Mouse (Mus musculus): ENCODE measurements around the gene Foxp1. TPM values are rescaled to one million over a fixed set of nuclear protein-coding genes. Genes with fewer than 3 reads are reported as not detected.

Foxp1 gene
- polyA plus RNA-seq, 1 experiment from 2014 or later: 39.3 TPM

DNA sequence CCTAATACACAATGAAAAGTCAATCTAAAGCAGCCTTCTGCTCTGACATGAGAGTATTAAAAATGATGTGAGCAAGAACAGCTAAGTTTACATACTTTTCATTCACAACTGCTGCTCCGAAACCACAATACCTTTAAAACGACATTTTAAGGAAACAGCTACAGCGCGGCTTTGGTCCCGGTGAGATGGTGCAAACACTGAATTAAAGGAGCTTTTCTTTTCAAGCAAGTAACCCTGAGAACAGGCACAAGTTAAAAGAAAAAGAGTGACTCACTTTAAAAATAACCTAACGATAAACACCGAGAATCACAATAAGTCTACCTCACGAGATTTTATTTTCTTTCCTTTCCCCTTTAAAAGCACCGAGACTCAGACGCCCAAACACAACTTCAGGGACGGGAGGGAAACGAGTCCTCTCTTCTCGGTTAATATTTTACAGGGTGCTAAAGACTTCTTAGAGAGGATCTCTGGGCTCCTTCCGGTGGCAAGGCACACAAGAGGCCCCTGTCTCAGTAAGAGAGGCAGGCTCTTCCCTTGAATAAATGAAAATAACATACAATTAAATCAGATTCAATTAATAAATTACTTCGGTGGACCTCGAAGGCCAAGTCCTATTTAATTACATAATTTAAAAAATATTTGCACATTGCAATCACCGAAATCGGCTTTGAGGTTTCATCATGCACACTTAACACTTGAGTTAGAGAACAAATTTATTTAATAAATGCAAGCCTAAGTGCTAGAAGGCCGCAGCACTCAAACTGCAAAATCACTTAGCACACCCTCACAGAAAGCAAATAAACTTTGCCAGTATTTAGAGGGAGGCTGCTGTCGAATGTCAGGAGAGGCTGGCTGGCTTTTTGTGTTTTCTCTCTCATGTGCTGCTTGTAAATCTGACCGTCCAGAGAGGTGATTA, 246.9 kb downstream of the Foxp1 start:
- POLR2A ChIA-PET: interaction anchor here (0.6 kb wide), 1 partner anchor 60 kb away, joined by 3 read pairs; no protein-coding TSS in a partner anchor
- CTCF ChIA-PET: interaction anchor here (1.4 kb wide), 1 partner anchor 48 kb away, joined by 3 read pairs; no protein-coding TSS in a partner anchor
- in situ Hi-C loops (cut with MboI; ENCODE audit: low pct_unique_long_range_greater_than_20kb): no loop called here
- peak; percentile 93 for ATAC-seq
- no peak for TF ChIP-seq CTCF (IDR thresholded peaks at IDR 0.05)
- H3K27me3 ChIP-seq: no peaks in the 10 kb centered on the region
- peak; percentile 27 for DNase-seq (ENCODE audit: low read depth, low spot score)

DNA sequence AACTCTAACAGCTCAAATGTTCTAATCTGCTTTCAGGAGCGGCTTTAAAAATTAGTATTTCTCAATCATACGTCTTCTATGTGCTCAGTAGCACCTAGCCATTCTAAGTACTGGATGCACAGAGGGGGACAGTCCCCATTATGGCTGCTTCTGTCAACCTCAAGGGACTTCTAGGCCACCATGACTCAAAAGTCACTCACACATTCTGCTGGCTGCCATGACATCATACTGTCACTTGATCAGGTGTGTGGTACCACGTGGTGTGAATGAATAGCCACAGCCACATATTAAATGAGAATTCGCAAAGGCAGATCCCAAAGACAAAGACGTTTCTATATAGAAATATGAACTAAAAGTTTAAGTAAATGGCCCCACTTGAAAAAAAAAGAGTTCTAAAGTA, 247.9 kb downstream of the Foxp1 start:
- in situ Hi-C loops (cut with MboI; ENCODE audit: low pct_unique_long_range_greater_than_20kb): no loop called here
- POLR2A ChIA-PET: no interaction called here
- no peak for ATAC-seq

DNA sequence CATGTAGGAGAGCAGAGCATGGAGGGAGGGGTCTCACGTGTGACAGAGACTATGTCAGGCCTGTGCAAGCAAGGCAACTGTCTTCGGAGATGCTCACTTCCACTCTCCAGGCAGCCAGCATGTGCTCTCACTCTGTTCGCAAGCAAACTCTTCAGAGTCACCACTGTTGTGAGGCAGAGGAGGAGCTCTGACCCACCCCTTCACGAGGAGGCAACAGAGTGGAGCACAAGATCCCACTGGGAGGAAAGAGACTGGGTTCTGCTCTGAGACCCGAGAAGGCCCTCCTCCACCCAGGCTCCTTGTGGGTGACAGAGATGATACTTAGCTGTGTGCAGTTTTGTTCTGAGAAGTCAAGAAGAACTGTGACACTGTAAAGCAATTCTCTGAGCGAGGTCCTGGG, 248.3 kb downstream of the Foxp1 start:
- CTCF ChIA-PET: interaction anchor here (1.4 kb wide), 1 partner anchor 46 kb away, joined by 3 read pairs; no protein-coding TSS in a partner anchor
- POLR2A ChIA-PET: no interaction called here
- no peaks in the 10 kb centered on the region for H3K27me3 ChIP-seq
- no peak for TF ChIP-seq CTCF (IDR thresholded peaks at IDR 0.05)
- DNase-seq (ENCODE audit: low read depth, low spot score): no peak
- no peak for ATAC-seq
- in situ Hi-C loops (cut with MboI; ENCODE audit: low pct_unique_long_range_greater_than_20kb): no loop called here

More for the DNA sequence above, 247.9 kb downstream of the Foxp1 start:
- no peaks in the 10 kb centered on the region for H3K27me3 ChIP-seq
- no peak for DNase-seq (ENCODE audit: low read depth, low spot score)
- CTCF ChIA-PET: interaction anchor here (1.4 kb wide), 1 partner anchor 47 kb away, joined by 3 read pairs; no protein-coding TSS in a partner anchor
- no peak for TF ChIP-seq CTCF (IDR thresholded peaks at IDR 0.05)

DNA sequence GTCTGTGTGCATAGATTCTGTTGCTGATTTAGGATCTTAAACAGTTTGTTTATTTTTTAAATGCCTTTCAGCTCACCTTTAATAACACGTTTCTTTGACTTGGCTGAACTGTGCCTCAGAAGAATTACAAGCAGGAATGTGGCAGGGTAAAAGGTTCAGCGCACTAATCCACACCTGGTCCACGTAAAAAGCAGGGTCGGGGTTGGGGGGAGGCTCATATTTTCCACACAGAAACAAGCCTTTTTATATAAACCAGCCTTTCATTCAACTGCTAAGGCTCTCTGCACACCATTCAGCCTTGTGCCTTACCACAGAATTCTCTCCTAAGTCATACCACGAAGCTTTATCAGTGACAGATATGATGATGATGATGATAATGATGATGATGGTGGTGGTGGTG, 249.3 kb downstream of the Foxp1 start:
- H3K27me3 ChIP-seq: no peaks in the 10 kb centered on the region
- DNase-seq (ENCODE audit: low read depth, low spot score) (no peak), ATAC-seq (no peak)
- POLR2A ChIA-PET: interaction anchor here (1.0 kb wide), 1 partner anchor 214 kb away, joined by 3 read pairs; no protein-coding TSS in a partner anchor
- in situ Hi-C loops (cut with MboI; ENCODE audit: low pct_unique_long_range_greater_than_20kb): no loop called here
- TF ChIP-seq CTCF (IDR thresholded peaks at IDR 0.05): no peak
- CTCF ChIA-PET: no interaction called here

DNA sequence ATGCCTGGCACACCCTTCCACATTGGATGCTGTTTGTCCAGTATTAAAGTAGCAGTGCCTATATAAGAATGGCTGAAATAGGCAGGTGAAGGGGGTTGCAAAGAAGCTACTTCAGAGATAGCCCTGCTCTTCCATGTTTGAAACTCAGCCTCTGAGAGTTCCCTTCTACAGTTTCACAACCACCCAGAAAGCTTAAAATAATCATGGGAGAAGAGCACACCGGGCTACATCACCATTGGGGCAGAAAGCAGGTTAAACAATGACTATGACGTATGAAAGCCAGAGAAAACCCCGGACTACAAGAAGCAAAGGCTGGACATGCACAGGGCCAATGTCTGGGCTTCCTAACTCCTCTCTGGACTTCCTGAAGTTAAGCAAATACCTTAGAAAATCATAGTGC, 250.3 kb downstream of the Foxp1 start:
- POLR2A ChIA-PET: no interaction called here
- H3K27me3 ChIP-seq: no peaks in the 10 kb centered on the region
- no peak for TF ChIP-seq CTCF (IDR thresholded peaks at IDR 0.05)
- in situ Hi-C loops (cut with MboI; ENCODE audit: low pct_unique_long_range_greater_than_20kb): no loop called here
- DNase-seq (ENCODE audit: low read depth, low spot score) (no peak), ATAC-seq (no peak)
- CTCF ChIA-PET: no interaction called here

DNA sequence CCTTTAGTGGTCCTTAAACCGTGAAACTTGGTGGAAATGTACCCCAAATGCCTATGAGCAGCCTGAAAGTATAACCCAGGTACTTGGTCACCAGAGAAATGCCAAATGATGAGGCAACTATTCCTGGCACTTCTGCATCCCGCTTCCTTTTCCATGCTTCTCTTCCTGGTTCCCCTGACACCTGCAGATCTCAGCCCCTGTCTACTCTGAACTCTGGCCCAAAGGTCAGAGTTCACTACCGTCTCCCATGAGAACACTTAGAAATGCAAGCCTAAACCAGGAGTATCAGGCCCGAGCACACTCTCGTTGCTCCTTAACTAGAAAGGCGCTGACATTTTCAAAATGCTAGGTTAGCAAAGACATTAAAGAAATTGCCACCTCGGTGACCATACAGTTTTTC, 250.8 kb downstream of the Foxp1 start:
- no peak for TF ChIP-seq CTCF (IDR thresholded peaks at IDR 0.05)
- POLR2A ChIA-PET: no interaction called here
- ATAC-seq (no peak), DNase-seq (ENCODE audit: low read depth, low spot score) (no peak)
- CTCF ChIA-PET: no interaction called here
- no peaks in the 10 kb centered on the region for H3K27me3 ChIP-seq
- in situ Hi-C loops (cut with MboI; ENCODE audit: low pct_unique_long_range_greater_than_20kb): no loop called here

DNA sequence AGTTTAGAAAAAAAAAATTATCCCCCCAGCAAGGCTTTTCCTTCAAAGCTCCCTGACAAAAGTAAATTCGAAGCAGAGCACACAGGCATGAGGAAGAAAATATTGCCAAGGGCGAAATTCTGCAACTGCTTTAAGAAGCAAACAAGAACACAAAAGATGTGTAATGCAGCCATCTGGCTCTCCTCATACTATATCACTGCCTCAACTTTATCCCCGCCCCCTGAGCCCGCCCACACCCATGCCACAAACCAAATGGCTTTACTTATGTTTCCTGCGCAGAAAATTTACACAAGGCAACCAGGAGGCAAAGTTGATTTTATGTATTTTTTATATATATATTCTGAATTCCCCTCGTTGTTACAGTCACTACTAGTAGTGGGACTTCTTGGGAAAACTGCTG, 252.6 kb downstream of the Foxp1 start:
- CTCF ChIA-PET: no interaction called here
- POLR2A ChIA-PET: no interaction called here
- no peaks in the 10 kb centered on the region for H3K27me3 ChIP-seq
- no peak for ATAC-seq
- no peak for TF ChIP-seq CTCF (IDR thresholded peaks at IDR 0.05)
- no peak for DNase-seq (ENCODE audit: low read depth, low spot score)
- in situ Hi-C loops (cut with MboI; ENCODE audit: low pct_unique_long_range_greater_than_20kb): no loop called here

DNA sequence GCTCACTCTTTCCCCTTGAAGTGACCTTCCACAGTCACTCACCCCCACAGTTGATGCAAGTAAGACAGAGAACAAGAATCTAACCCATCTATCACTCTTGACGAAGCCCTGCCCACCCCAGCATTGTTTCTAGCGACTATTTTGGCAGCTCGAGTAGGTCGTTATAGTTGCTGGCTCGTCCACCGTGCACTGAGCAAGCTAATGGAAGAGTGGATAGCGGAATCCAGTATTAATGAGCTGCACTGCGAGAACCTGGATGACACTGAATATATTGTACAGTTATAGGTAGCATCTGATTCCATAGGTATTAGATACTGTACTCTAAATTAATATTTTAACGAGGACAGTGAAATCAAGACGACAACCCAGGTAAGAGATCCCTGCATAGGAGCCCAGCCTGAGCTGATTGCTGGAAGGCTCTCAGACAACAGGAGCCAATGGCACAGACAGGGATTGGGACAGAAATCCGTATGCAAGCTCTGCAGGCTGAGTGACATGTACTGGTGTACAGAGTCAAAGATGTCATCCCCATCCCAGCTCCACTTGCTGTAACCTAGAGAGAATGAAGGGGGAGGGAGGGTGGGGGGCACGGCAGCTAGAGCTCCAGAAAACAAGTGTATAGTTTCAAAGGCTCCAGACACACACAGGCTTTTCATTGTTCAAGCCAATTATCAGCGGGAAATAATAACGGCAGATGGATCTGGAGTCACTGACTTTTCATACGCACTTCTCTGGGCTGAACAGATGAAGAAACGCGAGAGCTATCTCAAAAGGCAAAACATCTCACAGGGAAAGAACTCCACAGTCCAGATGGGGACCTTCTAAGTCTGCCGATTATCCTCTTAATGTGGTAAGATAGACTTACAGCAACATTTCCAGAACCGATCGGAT, 254.1 kb downstream of the Foxp1 start:
- CTCF ChIA-PET: interaction anchor here (0.8 kb wide), 1 partner anchor 10 kb away, joined by 3 read pairs; no protein-coding TSS in a partner anchor
- POLR2A ChIA-PET: no interaction called here
- no peak for ATAC-seq
- no peak for TF ChIP-seq CTCF (IDR thresholded peaks at IDR 0.05)
- in situ Hi-C loops (cut with MboI; ENCODE audit: low pct_unique_long_range_greater_than_20kb): no loop called here
- H3K27me3 ChIP-seq: no peaks in the 10 kb centered on the region
- no peak for DNase-seq (ENCODE audit: low read depth, low spot score)

DNA sequence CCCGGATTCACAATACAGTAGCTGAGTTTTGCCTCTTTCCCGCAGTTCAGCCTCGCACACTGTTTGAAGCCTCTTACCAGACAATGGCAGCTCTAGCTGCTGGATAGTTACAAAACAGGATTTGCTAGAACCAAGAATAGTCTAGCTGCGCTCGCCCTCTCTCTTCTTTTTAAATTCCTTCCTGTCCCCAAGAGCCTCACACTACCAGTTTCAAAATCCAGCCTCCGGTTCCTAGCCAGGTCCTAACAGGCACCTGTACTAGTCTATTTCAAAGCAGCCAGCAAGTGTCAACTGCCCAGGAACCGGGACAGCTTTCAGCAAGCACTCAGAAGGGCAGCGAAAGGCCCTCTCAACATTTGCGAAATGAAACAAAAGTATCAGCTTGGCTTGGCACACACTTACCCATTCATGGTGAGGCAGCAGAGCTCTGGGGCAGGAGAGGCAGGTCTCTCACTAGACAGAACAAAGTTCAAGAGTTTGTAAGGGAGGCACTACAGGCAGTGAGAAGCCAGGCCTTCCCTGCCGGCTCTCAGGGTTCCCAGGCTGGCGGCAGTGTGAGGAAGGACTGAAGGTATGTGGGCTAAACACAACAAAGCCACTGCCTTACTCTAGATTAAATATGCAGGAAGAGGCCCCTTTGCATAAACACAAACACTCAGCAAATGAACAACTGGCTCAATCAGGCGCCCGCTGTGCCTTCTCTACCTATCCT, 256.4 kb downstream of the Foxp1 start:
- POLR2A ChIA-PET: no interaction called here
- in situ Hi-C loops (cut with MboI; ENCODE audit: low pct_unique_long_range_greater_than_20kb): no loop called here
- no peak for TF ChIP-seq CTCF (IDR thresholded peaks at IDR 0.05)
- no peak for ATAC-seq
- DNase-seq (ENCODE audit: low read depth, low spot score): no peak
- H3K27me3 ChIP-seq: no peaks in the 10 kb centered on the region
- CTCF ChIA-PET: no interaction called here

DNA sequence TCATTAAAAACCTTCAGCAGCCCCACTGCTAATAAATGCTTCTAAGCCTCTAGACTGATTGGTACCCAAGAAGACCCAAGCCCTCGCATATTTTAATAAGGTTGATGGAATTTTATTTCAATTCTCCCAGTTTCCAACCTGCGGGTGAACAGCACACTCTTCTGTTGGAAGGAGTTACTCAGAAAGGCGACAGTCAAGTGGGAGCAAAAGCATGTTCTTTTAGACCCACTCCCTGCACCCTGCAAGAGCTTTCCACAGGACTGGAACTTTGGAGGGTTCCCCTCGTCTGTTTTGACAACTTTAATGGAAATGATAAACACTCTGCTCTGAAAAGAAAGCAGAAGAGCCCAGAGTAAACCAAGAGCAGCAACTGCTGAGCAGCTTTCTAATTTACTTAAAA, 257.3 kb downstream of the Foxp1 start:
- TF ChIP-seq CTCF (IDR thresholded peaks at IDR 0.05): no peak
- DNase-seq (ENCODE audit: low read depth, low spot score): no peak
- H3K27me3 ChIP-seq: no peaks in the 10 kb centered on the region
- in situ Hi-C loops (cut with MboI; ENCODE audit: low pct_unique_long_range_greater_than_20kb): no loop called here
- ChIA-PET CTCF (no interaction called here), POLR2A (interaction anchor here (0.6 kb wide), 1 partner anchor 12 kb away, joined by 3 read pairs; no protein-coding TSS in a partner anchor)
- ATAC-seq: no peak

All from Patski (cell line).